ENCODE assay signal across 24 mouse cellular contexts in genomic region chr9:102904952-102905351, GRCm38 (mm10).
DNase-seq lines count a peak whose midpoint lies in the region; ATAC-seq and TF ChIP-seq lines count a peak whose summit lies in the region.
"Had no signal": no experiment of that assay in that cellular context is flagged by ENCODE, and none has a peak within 500 bp of the region (broad histone marks: within the 10 kb centered on the region; RNA-seq: fewer than 3 reads in every experiment).

No protein-coding gene starts in this region.

- WGBS in embryonic facial prominence, embryonic 10.5 days, result 94% methylated on average over 6 of the region's 6 CpGs
- 78% methylated on average over 6 of the region's 6 CpGs for WGBS in intestine, embryonic 15.5 days
- WGBS in large intestine, adult 2 months, result 32% methylated on average over 6 of the region's 6 CpGs
- 64% methylated on average over 6 of the region's 6 CpGs for WGBS in stomach, postnatal 0 days

- H3K4me1 ChIP-seq in embryonic facial prominence, embryonic 10.5 days, result no peaks in the 10 kb centered on the region
- H3K4me1 ChIP-seq in intestine, embryonic 15.5 days (replicated peaks), result no peaks in the 10 kb centered on the region
- no peaks in the 10 kb centered on the region for H3K4me1 ChIP-seq in stomach, postnatal 0 days (replicated peaks; ENCODE audit: control insufficient read depth, insufficient read depth)
- H3K4me1 ChIP-seq: forebrain, embryonic 10.5 days; forebrain, embryonic 13.5 days; hindbrain, embryonic 12.5 days; hindbrain, embryonic 15.5 days had no signal

- peak; percentile 51 for ATAC-seq in intestine, embryonic 15.5 days
- peak; percentile 94 for ATAC-seq in stomach, postnatal 0 days (ENCODE audit: low FRiP score, low TSS enrichment)
- ATAC-seq: forebrain, embryonic 13.5 days; forebrain, embryonic 16.5 days; Patski had no signal

- H3K4me2 ChIP-seq in intestine, embryonic 15.5 days (replicated peaks), result no peak overlapping the region
- no peak overlapping the region for H3K4me2 ChIP-seq in stomach, postnatal 0 days (replicated peaks; ENCODE audit: low read depth)
- H3K4me2 ChIP-seq: forebrain, embryonic 13.5 days; heart, embryonic 11.5 days; hindbrain, embryonic 12.5 days; hindbrain, embryonic 15.5 days had no signal

- peak; percentile 7 for DNase-seq in embryonic facial prominence, embryonic 10.5 days (ENCODE audit: low spot score)
- peak; percentile 35 for DNase-seq in large intestine, adult 2 months (ENCODE audit: low read depth, low spot score)
- DNase-seq in stomach, postnatal 0 days (ENCODE audit: low spot score), result peak; percentile 75
- DNase-seq in adrenal gland, postnatal 14 days, result no peak
- no peak for DNase-seq in spleen, postnatal 36 days (ENCODE audit: low spot score in 2 of 2)
- DNase-seq in testis, postnatal 10 days (ENCODE audit: low spot score), result no peak
- DNase-seq: adrenal gland, postnatal 10 days; B cell, adult 2 months; cerebellum, adult 11 months; cerebellum, adult 2 months; cerebellum, adult 9-11 months; cerebellum, postnatal 36 days; embryo, embryonic 11 days; gastrocnemius, postnatal 25 days had no signal

- H3K36me3 ChIP-seq in embryonic facial prominence, embryonic 10.5 days (replicated peaks), result peaks cover 88% of the 10 kb centered on the region
- peaks cover 13% of the 10 kb centered on the region for H3K36me3 ChIP-seq in intestine, embryonic 15.5 days
- H3K36me3 ChIP-seq in stomach, postnatal 0 days (ENCODE audit: control insufficient read depth, insufficient read depth, low read length), result peaks cover 19% of the 10 kb centered on the region

- H3K9ac ChIP-seq in intestine, embryonic 15.5 days, result no peak overlapping the region
- no peak overlapping the region for H3K9ac ChIP-seq in stomach, postnatal 0 days (ENCODE audit: low read length)
- H3K9ac ChIP-seq: forebrain, embryonic 13.5 days; hindbrain, embryonic 12.5 days; hindbrain, embryonic 15.5 days had no signal

- no peaks in the 10 kb centered on the region for H3K27me3 ChIP-seq in embryonic facial prominence, embryonic 10.5 days (replicated peaks; ENCODE audit: low read depth, poor library complexity, severe bottlenecking)
- H3K27me3 ChIP-seq in intestine, embryonic 15.5 days (replicated peaks), result no peaks in the 10 kb centered on the region
- H3K27me3 ChIP-seq in stomach, postnatal 0 days (ENCODE audit: control insufficient read depth, insufficient read depth, low read length), result no peaks in the 10 kb centered on the region
- H3K27me3 ChIP-seq: CH12.LX; forebrain, embryonic 13.5 days; hindbrain, embryonic 12.5 days; hindbrain, embryonic 15.5 days; Patski had no signal

- no peak overlapping the region for H3K27ac ChIP-seq in embryonic facial prominence, embryonic 10.5 days (replicated peaks)
- H3K27ac ChIP-seq in intestine, embryonic 15.5 days, result no peak overlapping the region
- H3K27ac ChIP-seq in stomach, postnatal 0 days (replicated peaks), result peak overlapping the region; percentile 77
- H3K27ac ChIP-seq: forebrain, embryonic 10.5 days; forebrain, embryonic 13.5 days; hindbrain, embryonic 12.5 days; hindbrain, embryonic 15.5 days had no signal

- TF ChIP-seq EP300 in stomach, postnatal 0 days (optimal IDR thresholded peaks at IDR 0.05), result no peak

- TF ChIP-seq CTCF in stomach, postnatal 0 days (IDR thresholded peaks at IDR 0.05; ENCODE audit: low read depth), result no peak

- no peak overlapping the region for H3K4me3 ChIP-seq in embryonic facial prominence, embryonic 10.5 days
- H3K4me3 ChIP-seq in intestine, embryonic 15.5 days (replicated peaks), result no peak overlapping the region
- no peak overlapping the region for H3K4me3 ChIP-seq in stomach, postnatal 0 days (ENCODE audit: low read depth, low read length)
- H3K4me3 ChIP-seq: forebrain, embryonic 10.5 days; forebrain, embryonic 13.5 days; hindbrain, embryonic 12.5 days; hindbrain, embryonic 15.5 days had no signal

- no peaks in the 10 kb centered on the region for H3K9me3 ChIP-seq in embryonic facial prominence, embryonic 10.5 days
- H3K9me3 ChIP-seq in intestine, embryonic 15.5 days, result no peaks in the 10 kb centered on the region
- H3K9me3 ChIP-seq in stomach, postnatal 0 days (ENCODE audit: control insufficient read depth, low read length), result no peaks in the 10 kb centered on the region
- H3K9me3 ChIP-seq: forebrain, embryonic 10.5 days; forebrain, embryonic 13.5 days; G1E; hindbrain, embryonic 12.5 days; hindbrain, embryonic 15.5 days had no signal

Comparison
In these comparisons a context has a peak if more than half of its experiments do, and no peak if none do; other contexts are left out.
1. DNase-seq: peak in embryonic facial prominence, embryonic 10.5 days (single experiment), large intestine, adult 2 months (single experiment) and stomach, postnatal 0 days (single experiment); none in adrenal gland, postnatal 14 days (single experiment), spleen, postnatal 36 days (0 of 2) and testis, postnatal 10 days (single experiment).